Mouse (Mus musculus): ENCODE results near the gene Pstk. TPM values are rescaled to one million over a fixed set of nuclear protein-coding genes. Genes with fewer than 3 reads are reported as not detected.

Pstk gene
- polyA plus RNA-seq (2012; rRNA removed) = 69.4 and 75.7 TPM in 2 replicates

- Histone ChIP-seq H3K27ac (ENCODE audit: insufficient read depth, low read length) (peak within 1 kb of the TSS; percentile 90), H3K4me1 (ENCODE audit: control insufficient read depth, insufficient read depth, low read length) (no peaks in the 10 kb centered on the region), H3K4me3 (replicated peaks; ENCODE audit: insufficient read depth, low read depth, low read length) (peak within 1 kb of the TSS; percentile 66), H3K27me3 (ENCODE audit: control insufficient read depth, insufficient read depth, low read length) (no peaks in the 10 kb centered on the region)
- WGBS = 6% methylated on average over 47 of the region's 47 CpGs
- DNase-seq = peak; percentile 94 to 95
- peak; percentile 95 for TF ChIP-seq POLR2A (IDR thresholded peaks at IDR 0.05; ENCODE audit: borderline replicate concordance, insufficient read depth, low read length)
- TF ChIP-seq CTCF (IDR thresholded peaks at IDR 0.05; ENCODE audit: borderline replicate concordance, insufficient read depth, low read depth, low read length) = peak; percentile 92
Observed at GRCm38 (mm10) chr7:131370648-131371469, at the start of gene Pstk. Gene Pstk, plus strand, starts transcription at chr7:131371141.

- H3K27ac ChIP-seq (ENCODE audit: insufficient read depth, low read length) = no peak within 1 kb of the TSS
- no peaks in the 10 kb centered on the region for H3K27me3 ChIP-seq (ENCODE audit: control insufficient read depth, insufficient read depth, low read length)
- no peak within 1 kb of the TSS for H3K4me3 ChIP-seq (replicated peaks; ENCODE audit: insufficient read depth, low read depth, low read length)
- TF ChIP-seq CTCF (IDR thresholded peaks at IDR 0.05; ENCODE audit: borderline replicate concordance, insufficient read depth, low read depth, low read length) (no peak), POLR2A (IDR thresholded peaks at IDR 0.05; ENCODE audit: borderline replicate concordance, insufficient read depth, low read length) (no peak)
- 28% methylated on average over 2 of the region's 2 CpGs for WGBS
- no peaks in the 10 kb centered on the region for H3K4me1 ChIP-seq (ENCODE audit: control insufficient read depth, insufficient read depth, low read length)
- DNase-seq = no peak
Observed at GRCm38 (mm10) chr7:131322192-131322591, 48.7 kb upstream of the Pstk start, which contains the start of gene Cuzd1. Gene Cuzd1, minus strand, starts transcription at chr7:131322292.

GRCm38 (mm10) chr7:131327054-131327453 is 43.9 kb upstream of the Pstk start:
- WGBS = 93% methylated on average over 5 of the region's 5 CpGs
- TF ChIP-seq CTCF (IDR thresholded peaks at IDR 0.05; ENCODE audit: borderline replicate concordance, insufficient read depth, low read depth, low read length) (no peak), POLR2A (IDR thresholded peaks at IDR 0.05; ENCODE audit: borderline replicate concordance, insufficient read depth, low read length) (no peak)
- Histone ChIP-seq H3K4me1 (ENCODE audit: control insufficient read depth, insufficient read depth, low read length) (no peaks in the 10 kb centered on the region), H3K4me3 (replicated peaks; ENCODE audit: insufficient read depth, low read depth, low read length) (no peak overlapping the region), H3K27ac (ENCODE audit: insufficient read depth, low read length) (no peak overlapping the region), H3K27me3 (ENCODE audit: control insufficient read depth, insufficient read depth, low read length) (no peaks in the 10 kb centered on the region)
- DNase-seq = no peak

GRCm38 (mm10) chr7:131329416-131329815 is 41.5 kb upstream of the Pstk start, which contains the start of gene Fam24b:
Gene Fam24b, minus strand, starts transcription at chr7:131329516.
- 92% methylated on average over 5 of the region's 5 CpGs for WGBS
- Histone ChIP-seq H3K27ac (ENCODE audit: insufficient read depth, low read length) (no peak within 1 kb of the TSS), H3K4me3 (replicated peaks; ENCODE audit: insufficient read depth, low read depth, low read length) (no peak within 1 kb of the TSS), H3K4me1 (ENCODE audit: control insufficient read depth, insufficient read depth, low read length) (no peaks in the 10 kb centered on the region), H3K27me3 (ENCODE audit: control insufficient read depth, insufficient read depth, low read length) (no peaks in the 10 kb centered on the region)
- TF ChIP-seq POLR2A (IDR thresholded peaks at IDR 0.05; ENCODE audit: borderline replicate concordance, insufficient read depth, low read length) (no peak), CTCF (IDR thresholded peaks at IDR 0.05; ENCODE audit: borderline replicate concordance, insufficient read depth, low read depth, low read length) (no peak)
- DNase-seq = no peak

GRCm38 (mm10) chr7:131331688-131332087 is 39.3 kb upstream of the Pstk start:
- 74% methylated on average over 2 of the region's 2 CpGs for WGBS
- H3K27me3 ChIP-seq (ENCODE audit: control insufficient read depth, insufficient read depth, low read length) = no peaks in the 10 kb centered on the region
- no peak for TF ChIP-seq CTCF (IDR thresholded peaks at IDR 0.05; ENCODE audit: borderline replicate concordance, insufficient read depth, low read depth, low read length)
- TF ChIP-seq POLR2A (IDR thresholded peaks at IDR 0.05; ENCODE audit: borderline replicate concordance, insufficient read depth, low read length) = no peak
- H3K4me1 ChIP-seq (ENCODE audit: control insufficient read depth, insufficient read depth, low read length) = no peaks in the 10 kb centered on the region
- no peak for DNase-seq
- H3K4me3 ChIP-seq (replicated peaks; ENCODE audit: insufficient read depth, low read depth, low read length) = no peak overlapping the region
- H3K27ac ChIP-seq (ENCODE audit: insufficient read depth, low read length) = no peak overlapping the region

- WGBS = 46% methylated on average over 1 of the region's 1 CpGs
- Histone ChIP-seq H3K27me3 (ENCODE audit: control insufficient read depth, insufficient read depth, low read length) (no peaks in the 10 kb centered on the region), H3K27ac (ENCODE audit: insufficient read depth, low read length) (no peak within 1 kb of the TSS), H3K4me1 (ENCODE audit: control insufficient read depth, insufficient read depth, low read length) (no peaks in the 10 kb centered on the region), H3K4me3 (replicated peaks; ENCODE audit: insufficient read depth, low read depth, low read length) (no peak within 1 kb of the TSS)
- TF ChIP-seq CTCF (IDR thresholded peaks at IDR 0.05; ENCODE audit: borderline replicate concordance, insufficient read depth, low read depth, low read length) (no peak), POLR2A (IDR thresholded peaks at IDR 0.05; ENCODE audit: borderline replicate concordance, insufficient read depth, low read length) (no peak)
- no peak for DNase-seq
Observed at GRCm38 (mm10) chr7:131333564-131333963, 37.4 kb upstream of the Pstk start, which contains the start of gene Fam24a. Gene Fam24a, plus strand, starts transcription at chr7:131333864.

GRCm38 (mm10) chr7:131337502-131338068 is 33.4 kb upstream of the Pstk start:
- no peaks in the 10 kb centered on the region for H3K4me1 ChIP-seq (ENCODE audit: control insufficient read depth, insufficient read depth, low read length)
- WGBS = 71% methylated on average over 8 of the region's 8 CpGs
- DNase-seq = no peak
- H3K27me3 ChIP-seq (ENCODE audit: control insufficient read depth, insufficient read depth, low read length) = no peaks in the 10 kb centered on the region
- TF ChIP-seq POLR2A (IDR thresholded peaks at IDR 0.05; ENCODE audit: borderline replicate concordance, insufficient read depth, low read length) (no peak), CTCF (IDR thresholded peaks at IDR 0.05; ENCODE audit: borderline replicate concordance, insufficient read depth, low read depth, low read length) (no peak)
- H3K4me3 ChIP-seq (replicated peaks; ENCODE audit: insufficient read depth, low read depth, low read length) = no peak overlapping the region
- no peak overlapping the region for H3K27ac ChIP-seq (ENCODE audit: insufficient read depth, low read length)
